Mouse (Mus musculus) ES-E14 (cell line): ENCODE data around the gene Nr1h3.

Experiments
- CHD2 ChIP-seq: IDR thresholded peaks from 2 replicates; pipeline ENCODE4 v1.6.1; 2014; ENCODE audit warnings: mild to moderate bottlenecking, low read depth, low read length, inconsistent platforms
- ZNF384 ChIP-seq: IDR thresholded peaks from 2 replicates; pipeline ENCODE4 v1.6.1; 2012; ENCODE audit warnings: low read depth, low read length, inconsistent platforms

GRCm38 (mm10) chr2:91139311-91139710 is 63.3 kb downstream of the Nr1h3 start:
- TF ChIP-seq CHD2 = no peak
- TF ChIP-seq ZNF384 = no peak
